Mouse (Mus musculus): Measurements from ENCODE around the gene Tmem14c.

DNA sequence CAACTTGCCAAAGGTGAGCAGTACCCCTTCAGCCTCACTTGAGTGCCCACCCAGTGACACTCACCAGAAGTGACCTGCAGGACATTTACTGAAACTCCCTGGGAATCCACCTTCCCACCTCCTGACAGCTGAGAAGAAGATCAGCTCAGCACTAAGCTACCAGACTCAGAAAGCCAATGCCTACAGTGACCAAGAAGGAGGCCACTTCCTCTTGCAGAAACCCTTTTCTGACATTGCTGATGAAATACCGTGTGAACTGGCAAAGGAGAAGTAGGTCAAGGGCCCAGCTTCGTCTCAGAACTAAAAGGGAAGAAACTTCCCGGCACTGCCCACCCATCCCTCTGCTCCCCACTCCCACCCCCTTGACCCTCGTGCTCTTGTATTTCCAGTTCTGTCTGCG is 47.5 kb upstream of the Tmem14c start:
- TF ChIP-seq CTCF (conservative IDR thresholded peaks at IDR 0.05; ENCODE audit: low read length) (no peak), POU5F1 (IDR thresholded peaks at IDR 0.05; ENCODE audit: borderline replicate concordance, low read length) (no peak)

Measured in E14TG2a.4 (cell line).